Mouse (Mus musculus) MEL (cell line): ENCODE measurements around the gene Tvp23a. TPM values are rescaled to one million over a fixed set of nuclear protein-coding genes. Genes with fewer than 3 reads are reported as not detected.

Source experiments
- DNase-seq: peaks from one replicate; pipeline ENCODE4 v3.0.0; 2011; ENCODE audit warnings: low read depth, low spot score
- H3K27ac ChIP-seq: 2 replicates; pipeline ENCODE4 v1.5.1; 2012; ENCODE audit warnings: low read depth, mild to moderate bottlenecking, control low read depth, low read length, moderate library complexity; ENCODE audit not compliant: control insufficient read depth
- H3K27me3 ChIP-seq, 2 experiments: fragments of 150-350 bp in 1 of 2; sonication (generic) in 1 of 2; 2 replicates each; pipeline ENCODE4 v1.6.1; 2012; ENCODE audit warnings: low read length in 2 of 2, mild to moderate bottlenecking in 2 of 2, improper control_type of control experiment in 1 of 2, moderate library complexity in 1 of 2; ENCODE audit not compliant: insufficient read depth in 2 of 2, control insufficient read depth in 1 of 2
- H3K36me3 ChIP-seq, 2 experiments: 2 replicates each; pipeline ENCODE4 v1.6.1; 2012 to 2014; ENCODE audit warnings: low read length in 2 of 2, improper control_type of control experiment in 1 of 2, inconsistent platforms in 1 of 2, mild to moderate bottlenecking in 1 of 2; ENCODE audit not compliant: insufficient read depth in 2 of 2, control insufficient read depth in 1 of 2
- H3K4me1 ChIP-seq, 2 experiments: fragments of 150-350 bp in 1 of 2; sonication (generic) in 1 of 2; 2 replicates each; pipeline ENCODE4 v1.6.1; 2012; ENCODE audit warnings: low read length in 2 of 2, improper control_type of control experiment in 1 of 2, mild to moderate bottlenecking in 1 of 2; ENCODE audit not compliant: insufficient read depth in 2 of 2, control insufficient read depth in 1 of 2
- H3K4me3 ChIP-seq, 2 experiments: fragments of 150-350 bp in 1 of 2; sonication (generic) in 1 of 2; 2 replicates each; pipeline ENCODE4 v1.5.1; 2012; ENCODE audit warnings: low read depth in 2 of 2, low read length in 2 of 2, mild to moderate bottlenecking in 2 of 2, moderate library complexity in 2 of 2, control low read depth in 1 of 2, improper control_type of control experiment in 1 of 2; ENCODE audit not compliant: control insufficient read depth in 1 of 2, insufficient read depth in 1 of 2
- H3K79me2 ChIP-seq: 2 replicates; pipeline ENCODE4 v1.6.1; 2012; ENCODE audit warnings: mild to moderate bottlenecking, low read length, moderate library complexity; ENCODE audit not compliant: control insufficient read depth, poor library complexity, insufficient read depth
- H3K9ac ChIP-seq: 2 replicates; pipeline ENCODE4 v1.6.1; 2012; ENCODE audit warnings: low read depth, mild to moderate bottlenecking, control low read depth, low read length, moderate library complexity; ENCODE audit not compliant: control insufficient read depth, poor library complexity, severe bottlenecking
- H3K9me3 ChIP-seq: fragments of 150-350 bp; sonication (generic); replicated peaks from 2 replicates; pipeline ENCODE4 v1.6.1; 2012; ENCODE audit warnings: mild to moderate bottlenecking, low read length, improper control_type of control experiment, moderate library complexity; ENCODE audit not compliant: insufficient read depth
- BHLHE40 ChIP-seq: IDR thresholded peaks from 2 replicates; pipeline ENCODE4 v1.6.1; 2012; ENCODE audit warnings: low read depth, mild to moderate bottlenecking, inconsistent platforms, low read length, improper control_type of control experiment, borderline replicate concordance
- ELF1 ChIP-seq: IDR thresholded peaks from 2 replicates; pipeline ENCODE4 v1.6.1; 2014; ENCODE audit warnings: low read depth, mild to moderate bottlenecking, inconsistent platforms, low read length, improper control_type of control experiment, moderate library complexity
- EP300 ChIP-seq, 2 experiments: IDR thresholded peaks; 2 replicates each; pipeline ENCODE4 v1.6.1; 2011; ENCODE audit warnings: improper control_type of control experiment in 2 of 2, low read length in 2 of 2, low read depth in 1 of 2, mild to moderate bottlenecking in 1 of 2
- GABPA ChIP-seq: IDR thresholded peaks from 2 replicates; pipeline ENCODE4 v1.6.1; 2012; ENCODE audit warnings: low read depth, mild to moderate bottlenecking, inconsistent platforms, low read length, improper control_type of control experiment, moderate library complexity
- HCFC1 ChIP-seq: IDR thresholded peaks from 2 replicates; pipeline ENCODE4 v1.6.1; 2012; ENCODE audit warnings: low read depth, mild to moderate bottlenecking, inconsistent platforms, low read length, improper control_type of control experiment, moderate library complexity
- JUND ChIP-seq: IDR thresholded peaks from 2 replicates; pipeline ENCODE4 v1.6.1; 2011; ENCODE audit warnings: low read depth, mild to moderate bottlenecking, improper control_type of control experiment, low read length
- MAFK ChIP-seq: IDR thresholded peaks from 2 replicates; pipeline ENCODE4 v1.6.1; 2011; ENCODE audit warnings: low read depth, mild to moderate bottlenecking, low read length, improper control_type of control experiment, borderline replicate concordance
- MAZ ChIP-seq: IDR thresholded peaks from 2 replicates; pipeline ENCODE4 v1.6.1; 2012; ENCODE audit warnings: low read depth, mild to moderate bottlenecking, inconsistent platforms, low read length, improper control_type of control experiment
- MEF2A ChIP-seq: IDR thresholded peaks from 2 replicates; pipeline ENCODE4 v1.6.1; 2014; ENCODE audit warnings: low read depth, mild to moderate bottlenecking, inconsistent platforms, low read length, improper control_type of control experiment; ENCODE audit not compliant: poor library complexity, insufficient replicate concordance, severe bottlenecking; ENCODE audit errors: extremely low read depth
- MYB ChIP-seq: IDR thresholded peaks from 2 replicates; pipeline ENCODE4 v1.6.1; 2011; ENCODE audit warnings: mild to moderate bottlenecking, low read depth, low read length, improper control_type of control experiment
- MYC ChIP-seq: IDR thresholded peaks from 2 replicates; pipeline ENCODE4 v1.6.1; 2011; ENCODE audit warnings: low read depth, mild to moderate bottlenecking, low read length, improper control_type of control experiment, moderate library complexity
- NELFE ChIP-seq: IDR thresholded peaks from 2 replicates; pipeline ENCODE4 v1.6.1; 2011; ENCODE audit warnings: low read depth, low read length, improper control_type of control experiment
- POLR2A ChIP-seq, 2 experiments: IDR thresholded peaks; 2 replicates each; pipeline ENCODE4 v1.6.1; 2011 to 2012; ENCODE audit warnings: low read length in 2 of 2, mild to moderate bottlenecking in 2 of 2, control low read depth in 1 of 2, improper control_type of control experiment in 1 of 2, low read depth in 1 of 2, moderate library complexity in 1 of 2; ENCODE audit not compliant: control insufficient read depth in 1 of 2, insufficient read depth in 1 of 2, poor library complexity in 1 of 2
- RCOR1 ChIP-seq: IDR thresholded peaks from 2 replicates; pipeline ENCODE4 v1.6.1; 2012; ENCODE audit warnings: low read depth, mild to moderate bottlenecking, inconsistent platforms, low read length, improper control_type of control experiment
- SIN3A ChIP-seq: IDR thresholded peaks from 2 replicates; pipeline ENCODE4 v1.6.1; 2012; ENCODE audit warnings: low read length, improper control_type of control experiment, inconsistent platforms
- SMC3 ChIP-seq: IDR thresholded peaks from 2 replicates; pipeline ENCODE4 v1.6.1; 2011; ENCODE audit warnings: low read depth, low read length, improper control_type of control experiment
- TAL1 ChIP-seq: IDR thresholded peaks from 2 replicates; pipeline ENCODE4 v1.6.1; 2012; ENCODE audit warnings: mild to moderate bottlenecking, inconsistent platforms, low read length, moderate library complexity, mixed read lengths
- TBP ChIP-seq: IDR thresholded peaks from 2 replicates; pipeline ENCODE4 v1.8.0; 2011; ENCODE audit warnings: low read depth, low read length, improper control_type of control experiment
- TCF12 ChIP-seq: IDR thresholded peaks from 2 replicates; pipeline ENCODE4 v1.6.1; 2014; ENCODE audit warnings: low read depth, mild to moderate bottlenecking, inconsistent platforms, low read length, improper control_type of control experiment, moderate library complexity
- UBTF ChIP-seq: IDR thresholded peaks from 2 replicates; pipeline ENCODE4 v1.6.1; 2012; ENCODE audit warnings: low read depth, mild to moderate bottlenecking, inconsistent platforms, low read length, improper control_type of control experiment, moderate library complexity, borderline replicate concordance; ENCODE audit not compliant: insufficient read depth
- USF1 ChIP-seq: IDR thresholded peaks from 2 replicates; pipeline ENCODE4 v1.6.1; 2014; ENCODE audit warnings: low read depth, mild to moderate bottlenecking, inconsistent platforms, low read length, improper control_type of control experiment, moderate library complexity
- USF2 ChIP-seq, 2 experiments: IDR thresholded peaks; 2 replicates each; pipeline ENCODE4 v1.6.1; 2011 to 2012; ENCODE audit warnings: improper control_type of control experiment in 2 of 2, low read length in 2 of 2, borderline replicate concordance in 1 of 2, inconsistent platforms in 1 of 2, low read depth in 1 of 2, mild to moderate bottlenecking in 1 of 2; ENCODE audit not compliant: insufficient read depth in 1 of 2
- ZC3H11A ChIP-seq: IDR thresholded peaks from 2 replicates; pipeline ENCODE4 v1.6.1; 2012; ENCODE audit warnings: low read depth, mild to moderate bottlenecking, inconsistent platforms, low read length, improper control_type of control experiment
- ZKSCAN1 ChIP-seq: IDR thresholded peaks from 2 replicates; pipeline ENCODE4 v1.6.1; 2012; ENCODE audit warnings: low read depth, mild to moderate bottlenecking, inconsistent platforms, low read length, improper control_type of control experiment, moderate library complexity
- ZNF384 ChIP-seq: IDR thresholded peaks from 2 replicates; pipeline ENCODE4 v1.6.1; 2012; ENCODE audit warnings: low read depth, mild to moderate bottlenecking, inconsistent platforms, low read length, improper control_type of control experiment
- polyA plus RNA-seq, 2 experiments: library from polyadenylated mRNA; stranded (reverse) in 1 of 2; unstranded in 1 of 2; fragments of >175 nt in 1 of 2; fragments of >200 nt in 1 of 2; gene quantifications; 2 replicates each; pipeline versions ENCODE4 v1.2.1 to v1.2.4; 2012; ENCODE audit warnings: low replicate concordance in 2 of 2, low read depth in 1 of 2; ENCODE audit not compliant: insufficient read length in 2 of 2, insufficient read depth in 1 of 2, missing spikeins in 1 of 2
- total RNA-seq: library from RNA; depleted of rRNA; stranded (reverse); fragments of 300-350 nt; gene quantifications from 2 replicates; pipeline ENCODE4 v1.2.3, GENCODE M21; 2012

The Tvp23a gene
- total and polyA plus RNA-seq, 3 experiments = 0.31 to 0.81 TPM; not detected in 1

- no peak overlapping the region for H3K27ac ChIP-seq
- no peaks in the 10 kb centered on the region for H3K27me3 ChIP-seq
- no peak for DNase-seq
- TF ChIP-seq NELFE (no peak), ELF1 (no peak), SMC3 (no peak), UBTF (no peak), MAFK (no peak), MYC (no peak), USF2 (IDR thresholded peaks at IDR 0.05; ENCODE audit: borderline replicate concordance in 1 of 2, insufficient read depth in 1 of 2, low read depth in 1 of 2, low read length in 2 of 2) (no peak), ZC3H11A (no peak), JUND (no peak), POLR2A (IDR thresholded peaks at IDR 0.05; ENCODE audit: control insufficient read depth in 1 of 2, insufficient read depth in 1 of 2, low read depth in 1 of 2, low read length in 2 of 2, poor library complexity in 1 of 2) (no peak), USF1 (no peak), ZNF384 (no peak), RCOR1 (no peak), ZKSCAN1 (no peak), MYB (no peak), EP300 (IDR thresholded peaks at IDR 0.05; ENCODE audit: low read depth in 1 of 2, low read length in 2 of 2) (no peak), TAL1 (no peak), HCFC1 (no peak), TCF12 (no peak)
- no peak overlapping the region for H3K4me3 ChIP-seq
- H3K4me1 ChIP-seq = no peaks in the 10 kb centered on the region
- no peak overlapping the region for H3K9ac ChIP-seq
- H3K9me3 ChIP-seq = no peaks in the 10 kb centered on the region
- no peaks in the 10 kb centered on the region for H3K79me2 ChIP-seq
- no peaks in the 10 kb centered on the region for H3K36me3 ChIP-seq
Observed at GRCm38 (mm10) chr16:10446573-10447263, 444 bp downstream of the Tvp23a start.

GRCm38 (mm10) chr16:10443723-10444122 is 3.4 kb downstream of the Tvp23a start:
- peaks cover 0 to 1% of the 10 kb centered on the region in 2 experiments; a peak in 1 of 4 replicates for H3K27me3 ChIP-seq
- H3K9ac ChIP-seq = no peak overlapping the region
- no peaks in the 10 kb centered on the region for H3K9me3 ChIP-seq
- no peaks in the 10 kb centered on the region for H3K4me1 ChIP-seq
- H3K79me2 ChIP-seq = no peaks in the 10 kb centered on the region
- DNase-seq = no peak
- no peaks in the 10 kb centered on the region for H3K36me3 ChIP-seq
- no peak overlapping the region for H3K27ac ChIP-seq
- TF ChIP-seq UBTF (no peak), BHLHE40 (no peak), TBP (no peak), SIN3A (no peak), MEF2A (no peak), GABPA (no peak), MAZ (no peak)
- H3K4me3 ChIP-seq = no peak overlapping the region
